Mouse (Mus musculus): ENCODE results near the gene Afap1l2.

DNA sequence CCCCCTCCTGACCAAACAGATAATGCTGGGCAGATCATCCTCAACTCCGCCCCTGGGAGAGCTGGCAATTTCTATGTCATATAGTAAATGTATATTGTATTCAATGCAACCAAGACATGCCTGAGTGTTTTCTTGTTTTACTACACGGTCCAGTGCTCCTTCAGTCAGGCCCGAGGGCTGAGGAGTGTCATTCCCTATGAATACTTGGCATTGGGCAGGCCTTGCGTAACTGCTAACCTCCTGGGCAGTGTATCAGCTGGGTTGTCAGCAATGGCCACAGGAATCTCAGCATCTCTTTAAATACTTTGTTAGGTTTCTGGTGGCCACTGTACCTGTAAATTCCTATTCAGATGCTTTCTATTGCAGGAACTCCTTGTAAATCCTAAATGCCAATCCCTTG, 13.4 kb downstream of the Afap1l2 start:
- TF ChIP-seq CTCF (IDR thresholded peaks at IDR 0.05; ENCODE audit: low read depth), result no peak
- TF ChIP-seq EP300 (IDR thresholded peaks at IDR 0.05; ENCODE audit: low read depth), result no peak
